Mouse (Mus musculus) cerebellum, postnatal 10 days (tissue): ENCODE data around the gene Srp72.
A peak's percentile ranks its signal among the peaks of the same experiment; 100 is the strongest.

Experiments
- DNase-seq, 2 experiments: peaks; one replicate each; pipeline ENCODE4 v3.0.0; 2021; ENCODE audit warnings: mixed read lengths in 2 of 2

Srp72 gene

GRCm38 (mm10) chr5:76974554-76975285 is at the start of gene Srp72:
TSS of gene Srp72 (plus strand) at chr5:76974683.
- peak; percentile 94 to 96 for DNase-seq

- peak; percentile 19 to 51 for DNase-seq
These were observed 46.2 kb upstream of the Srp72 start for GRCm38 (mm10) chr5:76928124-76928832.

GRCm38 (mm10) chr5:76929180-76929877 is 45.2 kb upstream of the Srp72 start:
- DNase-seq: no peak

DNA sequence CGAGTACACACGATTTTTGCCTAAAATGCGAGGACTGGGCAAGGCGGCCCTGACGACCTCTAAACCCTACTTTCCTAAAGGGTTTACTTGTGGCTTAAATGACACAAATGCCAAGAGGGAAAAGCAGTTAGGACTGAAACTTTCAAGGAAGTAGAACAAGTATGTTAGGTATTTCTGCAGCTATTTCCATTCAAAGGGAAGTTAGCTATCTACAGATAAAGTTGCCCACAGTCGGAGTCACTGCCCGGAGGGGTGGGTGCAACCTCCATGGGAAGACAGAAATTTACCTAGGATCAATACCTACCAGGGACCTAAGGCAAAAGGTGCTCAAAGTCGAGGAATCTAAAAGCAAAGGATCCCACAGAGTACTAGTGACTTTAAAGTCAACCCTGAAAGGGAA is 34.8 kb upstream of the Srp72 start:
- no peak for DNase-seq

DNA sequence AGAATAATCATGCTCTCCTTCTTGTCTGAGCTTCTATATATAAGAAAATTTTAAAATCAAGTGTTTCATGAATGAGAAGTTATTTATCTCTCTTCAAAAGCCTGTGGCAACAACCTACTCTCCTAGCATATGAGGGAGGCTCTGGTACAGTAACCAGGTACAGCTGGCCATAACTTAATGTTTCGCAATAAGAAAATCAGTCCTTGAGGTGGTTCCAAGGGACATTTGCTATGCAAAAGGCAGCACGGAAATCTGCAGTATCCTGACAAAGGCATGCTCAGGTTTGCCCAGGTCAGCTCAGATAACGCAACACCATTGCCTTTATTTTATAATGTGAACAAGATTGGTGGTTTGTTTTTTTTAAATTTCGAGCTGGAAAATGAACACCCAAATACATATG is 32.5 kb upstream of the Srp72 start:
- no peak for DNase-seq

- no peak for DNase-seq
These were observed 32.0 kb upstream of the Srp72 start for GRCm38 (mm10) chr5:76942505-76942904.

DNA sequence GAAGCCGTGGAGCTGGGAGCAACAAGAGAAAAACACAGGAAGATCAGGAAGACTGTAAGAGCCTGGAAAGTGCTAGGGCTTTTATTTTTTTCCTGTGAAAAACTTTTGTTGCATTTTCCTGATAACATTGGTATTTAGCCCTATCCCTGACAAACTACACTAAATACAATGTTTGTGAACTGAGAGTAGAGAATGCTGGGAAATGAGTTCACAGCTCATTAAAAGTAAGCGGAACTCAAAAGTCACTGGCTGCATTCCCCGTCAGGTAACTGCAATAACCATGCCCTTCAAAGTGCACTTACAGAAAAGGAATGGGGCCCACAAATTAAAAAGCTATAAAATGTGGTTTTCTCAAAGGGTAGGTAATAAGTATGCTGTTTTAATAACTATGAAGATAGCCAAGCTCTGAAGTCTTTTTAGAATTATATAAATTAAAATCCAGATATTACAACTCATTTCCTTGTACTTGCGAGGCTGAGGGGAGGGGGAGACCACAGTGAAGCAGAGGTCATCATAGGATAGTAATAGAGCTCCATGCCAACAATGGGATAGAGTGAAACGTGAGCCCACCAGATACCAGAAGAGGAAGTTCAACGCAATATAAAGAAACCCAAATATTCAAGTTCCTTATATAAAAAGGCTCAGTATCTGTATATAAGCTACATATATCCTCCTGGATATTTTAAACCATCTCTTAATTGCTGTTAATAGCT is 29.4 kb upstream of the Srp72 start:
- DNase-seq: no peak

DNA sequence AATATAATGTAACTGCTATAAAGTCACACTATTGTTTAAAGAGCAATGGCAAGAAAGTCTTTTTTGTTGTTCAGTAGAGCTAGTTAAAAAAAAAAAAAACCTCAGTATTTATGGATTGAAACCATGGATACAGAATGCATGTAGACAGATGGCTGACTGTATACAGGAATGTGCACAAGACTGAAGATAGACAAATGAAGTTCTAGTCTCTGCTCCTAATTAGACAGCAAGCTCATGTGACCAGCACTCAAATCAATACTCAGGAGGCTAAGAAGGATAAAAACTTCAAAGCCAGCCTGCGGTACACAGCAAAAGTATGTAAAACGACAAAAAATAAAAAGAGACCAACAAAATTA is 28.8 kb upstream of the Srp72 start:
- DNase-seq: no peak

DNA sequence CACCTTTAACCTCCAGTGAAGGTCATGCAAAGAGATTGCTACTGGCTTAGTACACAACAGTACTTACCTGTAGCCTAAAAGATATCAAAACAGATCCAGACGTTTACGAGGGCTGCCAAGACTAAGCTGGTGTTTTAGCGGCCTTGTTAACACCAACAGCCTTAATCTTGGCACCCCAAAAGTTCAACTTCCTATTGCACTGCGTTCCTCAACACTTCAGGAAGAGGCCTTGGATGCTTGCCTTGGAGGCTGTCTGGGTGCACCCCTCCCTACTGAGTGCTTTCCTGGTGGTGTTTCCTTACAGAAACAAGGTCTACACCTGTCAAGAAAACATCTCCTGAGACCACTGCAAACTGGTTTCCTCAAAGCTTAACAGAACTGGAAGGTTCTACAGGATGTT is 27.3 kb upstream of the Srp72 start:
- DNase-seq: no peak

GRCm38 (mm10) chr5:76947758-76948157 is 26.7 kb upstream of the Srp72 start:
- DNase-seq: no peak

GRCm38 (mm10) chr5:76950343-76951105 is 24.0 kb upstream of the Srp72 start:
- peak in 1 of 2 experiments; percentile 10 for DNase-seq

DNA sequence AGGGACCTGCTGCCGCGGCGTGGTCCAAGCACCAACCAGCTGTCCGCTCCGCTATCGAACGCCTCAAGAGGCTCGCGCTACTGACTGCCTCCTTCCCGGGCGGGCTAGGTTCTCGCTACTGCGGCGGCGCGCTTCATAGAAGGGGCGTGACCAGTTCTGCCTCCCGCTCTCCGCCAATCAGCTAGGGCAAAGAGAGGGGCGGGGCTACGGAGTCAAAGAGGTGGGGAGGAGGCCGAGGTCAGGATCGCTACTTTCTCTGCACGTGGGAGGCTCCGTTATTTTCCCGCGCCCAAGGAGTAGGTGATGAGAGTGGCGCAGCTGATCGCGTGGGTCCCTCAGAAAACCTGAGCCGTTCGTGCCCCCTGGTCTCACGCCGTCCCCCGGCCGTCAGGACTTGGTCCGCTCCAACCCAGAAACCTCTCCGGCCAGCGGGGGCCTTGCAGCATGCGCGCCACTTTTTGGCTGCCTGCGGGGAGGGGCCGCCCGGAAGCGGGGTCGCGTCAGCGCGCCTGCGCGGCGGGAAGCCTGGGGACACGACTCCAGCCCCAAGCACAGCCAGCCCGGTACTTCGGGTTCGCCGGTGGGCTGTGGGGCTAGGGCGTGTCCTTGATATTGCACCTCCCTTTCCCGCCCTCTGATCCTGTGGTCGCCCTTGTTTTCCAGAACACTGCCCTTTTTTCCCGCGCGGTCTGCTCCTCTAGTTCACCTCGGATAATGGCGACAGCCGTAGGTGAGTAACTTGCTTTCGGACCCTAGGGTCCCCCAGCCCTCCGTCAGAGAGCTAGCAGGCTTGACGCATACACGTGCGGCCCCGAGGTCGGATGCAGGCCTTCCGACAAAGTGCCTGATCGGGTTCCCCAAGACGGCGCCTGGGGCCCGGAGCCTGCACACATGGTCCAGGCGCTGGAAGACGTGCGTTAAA is 23.1 kb upstream of the Srp72 start, which contains the start of the genes Paics and Ppat:
Gene Paics (plus strand): TSS at position 202 of the 922 bp plus-strand sequence.
Gene Ppat (minus strand): TSS at position 473 of the 922 bp plus-strand sequence.
- peak; percentile 99 for DNase-seq

DNA sequence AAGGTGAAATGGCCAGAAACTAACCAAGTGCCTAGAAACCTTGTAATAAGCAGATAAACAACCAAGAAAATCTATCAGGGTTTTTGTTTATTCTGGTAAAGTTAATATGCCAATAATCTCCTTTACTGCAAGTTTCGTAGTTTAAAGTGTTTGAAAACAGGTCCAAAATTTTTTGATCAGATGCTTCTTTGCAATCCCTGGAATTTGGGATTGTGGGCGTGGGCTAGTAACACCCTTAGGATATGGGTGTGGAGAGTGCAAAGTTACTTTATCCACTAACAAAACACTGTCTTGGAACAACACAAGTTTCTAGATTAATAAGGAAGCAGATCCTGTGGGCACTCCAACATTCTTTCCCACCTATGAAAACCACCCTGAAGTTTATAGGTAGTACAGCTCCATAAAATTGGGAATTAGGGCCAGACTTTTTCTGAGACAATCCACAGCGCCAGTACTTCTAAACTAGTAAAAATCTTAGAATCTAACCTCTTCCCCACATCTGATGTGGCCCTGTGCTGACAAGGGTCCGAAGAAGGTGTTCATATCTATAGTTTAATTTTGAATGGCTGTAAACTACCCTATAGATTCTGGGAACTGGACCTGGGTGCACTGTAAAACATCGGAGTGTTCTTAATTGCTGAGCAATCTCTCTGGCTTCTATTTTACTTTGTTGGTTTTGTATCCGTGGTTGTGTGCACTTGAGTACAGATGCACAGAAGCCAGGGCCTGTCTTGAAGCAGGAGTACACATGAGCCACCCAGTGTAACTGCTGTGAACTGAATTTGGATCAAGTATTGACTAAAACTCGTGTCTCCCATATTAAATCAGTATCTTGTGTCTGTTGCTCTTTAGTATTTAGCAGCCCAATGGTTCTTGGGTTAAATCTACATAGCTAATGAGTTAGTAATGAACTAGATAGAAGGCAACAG is 22.1 kb upstream of the Srp72 start:
- DNase-seq: no peak

GRCm38 (mm10) chr5:76953794-76954193 is 20.7 kb upstream of the Srp72 start:
- no peak for DNase-seq

GRCm38 (mm10) chr5:76954271-76954900 is 20.1 kb upstream of the Srp72 start:
- no peak for DNase-seq

- DNase-seq: no peak
These were observed 19.0 kb upstream of the Srp72 start for GRCm38 (mm10) chr5:76955474-76955873.

DNA sequence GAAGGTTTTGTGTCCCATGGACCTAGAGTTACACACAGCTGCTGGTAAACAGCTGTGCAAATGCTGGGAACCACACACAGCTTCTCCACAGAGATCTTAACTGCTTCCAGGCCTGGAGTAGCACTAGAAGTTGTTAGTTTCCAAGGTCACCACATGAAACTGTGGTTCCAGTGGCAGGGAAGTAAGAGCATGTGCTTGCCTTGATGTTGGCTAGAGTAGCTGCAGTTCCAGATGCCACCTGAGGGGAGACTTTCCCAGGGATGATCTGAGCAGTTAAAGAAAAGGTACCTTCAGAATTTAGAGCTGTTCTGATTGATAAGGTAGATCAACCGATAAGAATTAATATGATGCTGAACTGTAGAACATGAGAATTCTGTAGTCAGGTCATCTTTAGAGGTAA is 16.5 kb upstream of the Srp72 start:
- DNase-seq: no peak

DNA sequence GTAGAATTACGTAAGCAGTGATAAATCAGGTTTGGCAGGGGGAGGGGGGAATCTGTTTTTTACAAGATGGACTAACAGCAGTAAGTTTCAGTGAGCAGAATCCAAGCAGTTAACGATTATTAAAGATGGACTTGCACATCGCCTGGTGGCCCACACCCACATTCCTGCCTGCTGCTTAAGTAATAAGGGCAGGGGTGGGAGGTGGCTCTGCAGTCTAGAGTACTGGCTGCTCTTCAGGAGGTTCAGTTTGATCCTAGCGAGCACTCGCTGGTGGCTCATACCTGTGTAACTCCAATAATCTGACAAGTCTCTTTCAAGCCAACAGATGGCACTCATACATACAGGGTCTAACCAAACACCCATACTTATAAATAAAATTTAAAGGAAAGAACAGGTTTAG is 14.9 kb upstream of the Srp72 start:
- DNase-seq: no peak

- DNase-seq: no peak
These were observed 11.9 kb upstream of the Srp72 start for GRCm38 (mm10) chr5:76962545-76962944.
